Mouse (Mus musculus) gastrocnemius, postnatal 25 days (tissue): Measurements from ENCODE around the gene Acnat1. TPM values are rescaled to one million over a fixed set of nuclear protein-coding genes. Genes with fewer than 3 reads are reported as not detected.
"Not testable (repeated sequence)": the region's sequence is repeated elsewhere in the genome, so short reads cannot be mapped to it uniquely, and the experiment has no call there.

Source experiments
- DNase-seq: peaks from one replicate; pipeline ENCODE4 v3.0.0; 2022
- long read RNA-seq, 2 experiments: library from polyadenylated mRNA; stranded (forward); transcript quantifications; one replicate each; pipeline ENCODE4 v2.0.0; 2021
- total RNA-seq, 2 experiments: library from RNA; stranded (reverse); gene quantifications; 1 replicate in 1 of 2; 2 replicates in 1 of 2; pipeline ENCODE4 v1.2.3; 2021

Acnat1 gene
- total RNA-seq = not detected
- long read RNA-seq, experiment 1 = 0 reads
- long read RNA-seq, experiment 2 = 0 reads

- no peak for DNase-seq
Observed at GRCm38 (mm10) chr4:49473435-49474100, at the start of gene Acnat1. Acnat1 (minus strand) TSS chr4:49473912.

DNA sequence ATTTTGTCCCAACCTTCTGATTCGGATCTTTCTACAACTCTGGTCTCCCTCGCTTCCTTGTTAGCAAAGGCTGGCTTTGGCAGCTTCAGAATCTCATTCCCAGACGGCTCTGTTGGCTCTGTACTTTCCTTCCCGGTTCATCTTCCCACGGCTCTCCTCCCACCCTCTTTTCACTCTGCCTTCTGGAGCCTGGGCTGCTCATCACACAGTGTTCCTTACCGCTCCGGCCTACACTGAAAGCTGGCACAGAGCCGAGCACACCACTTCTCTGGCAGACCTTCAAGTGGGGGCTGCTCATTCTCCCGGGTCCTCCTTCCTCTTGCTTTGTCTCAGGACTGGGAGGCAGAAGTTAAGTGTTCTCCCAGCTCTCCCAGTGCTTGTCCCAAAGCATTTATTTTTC lies 48.9 kb upstream of the Acnat1 start:
- peak; percentile 36 for DNase-seq

- DNase-seq = no peak
Observed at GRCm38 (mm10) chr4:49521346-49521745, 47.6 kb upstream of the Acnat1 start.

GRCm38 (mm10) chr4:49520572-49521340 lies 47.0 kb upstream of the Acnat1 start, which contains the start of the genes Mrpl50 and Zfp189:
Mrpl50 (minus strand) TSS chr4:49521093.
Zfp189 (plus strand) TSS chr4:49521176.
- peak; percentile 92 for DNase-seq

DNA sequence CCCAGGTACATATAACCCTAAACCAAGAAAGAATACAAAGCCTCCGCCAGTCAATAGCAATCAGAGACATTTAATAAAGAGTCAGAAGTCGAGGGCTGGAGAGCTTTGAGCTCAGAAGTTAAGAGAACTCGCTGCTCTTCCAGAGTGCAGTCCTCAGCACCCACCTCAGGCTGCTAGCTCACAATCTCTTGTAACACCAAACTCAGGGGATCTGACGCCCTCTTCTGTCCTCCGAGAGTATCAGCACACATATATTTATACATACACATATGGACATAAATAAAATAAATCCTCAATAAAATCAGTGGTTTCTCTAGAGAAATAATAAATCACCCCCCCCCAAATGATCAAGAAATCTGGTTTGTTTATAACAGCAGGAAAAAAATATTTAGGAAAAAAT lies 45.8 kb upstream of the Acnat1 start:
- no peak for DNase-seq

- no peak for DNase-seq
Observed at GRCm38 (mm10) chr4:49514441-49514840, 40.7 kb upstream of the Acnat1 start.

DNA sequence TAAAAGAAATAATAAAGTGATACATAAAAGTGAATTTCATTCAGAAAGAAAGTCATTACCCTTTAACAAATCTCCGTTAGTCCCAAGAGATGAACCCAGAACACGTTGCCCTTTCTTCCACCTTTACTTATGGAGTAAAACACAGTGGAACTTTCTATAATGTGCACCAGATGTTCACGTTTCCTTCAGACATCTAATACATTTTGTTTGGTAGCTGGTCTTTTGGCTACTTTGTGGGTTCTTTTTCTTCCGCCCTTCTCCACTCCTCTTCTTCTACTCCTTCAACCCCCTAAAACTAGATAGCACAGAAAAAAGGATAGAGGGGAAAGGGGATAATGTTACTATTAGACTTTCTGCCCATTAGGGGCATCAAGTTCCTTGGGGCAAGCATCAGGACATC lies 38.9 kb upstream of the Acnat1 start:
- no peak for DNase-seq

- DNase-seq = not testable (repeated sequence)
Observed at GRCm38 (mm10) chr4:49510236-49510835, 36.6 kb upstream of the Acnat1 start.

GRCm38 (mm10) chr4:49509183-49509582 lies 35.5 kb upstream of the Acnat1 start:
- DNase-seq = no peak

GRCm38 (mm10) chr4:49506386-49506785 lies 32.7 kb upstream of the Acnat1 start, which contains the start of gene Baat:
Baat (minus strand) TSS chr4:49506557.
- DNase-seq = no peak

DNA sequence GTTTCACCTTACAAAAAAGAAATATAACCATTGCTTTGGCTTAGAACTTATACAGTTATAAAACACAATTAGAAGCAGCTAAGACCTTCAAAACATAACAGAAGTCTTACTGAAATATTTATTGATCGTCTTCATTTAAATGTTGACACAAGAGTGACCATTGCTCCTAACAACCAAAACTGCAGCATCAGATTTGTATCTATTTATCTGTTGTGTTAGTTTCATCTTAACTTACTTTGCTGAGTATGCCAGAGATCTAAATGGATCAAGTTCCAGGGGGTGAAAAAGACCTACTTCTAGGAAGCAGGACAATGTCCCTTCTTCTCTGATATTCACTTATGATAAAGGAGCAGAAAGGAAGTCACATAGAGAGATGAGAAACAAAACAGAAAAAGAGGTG lies 29.9 kb upstream of the Acnat1 start:
- DNase-seq = no peak

DNA sequence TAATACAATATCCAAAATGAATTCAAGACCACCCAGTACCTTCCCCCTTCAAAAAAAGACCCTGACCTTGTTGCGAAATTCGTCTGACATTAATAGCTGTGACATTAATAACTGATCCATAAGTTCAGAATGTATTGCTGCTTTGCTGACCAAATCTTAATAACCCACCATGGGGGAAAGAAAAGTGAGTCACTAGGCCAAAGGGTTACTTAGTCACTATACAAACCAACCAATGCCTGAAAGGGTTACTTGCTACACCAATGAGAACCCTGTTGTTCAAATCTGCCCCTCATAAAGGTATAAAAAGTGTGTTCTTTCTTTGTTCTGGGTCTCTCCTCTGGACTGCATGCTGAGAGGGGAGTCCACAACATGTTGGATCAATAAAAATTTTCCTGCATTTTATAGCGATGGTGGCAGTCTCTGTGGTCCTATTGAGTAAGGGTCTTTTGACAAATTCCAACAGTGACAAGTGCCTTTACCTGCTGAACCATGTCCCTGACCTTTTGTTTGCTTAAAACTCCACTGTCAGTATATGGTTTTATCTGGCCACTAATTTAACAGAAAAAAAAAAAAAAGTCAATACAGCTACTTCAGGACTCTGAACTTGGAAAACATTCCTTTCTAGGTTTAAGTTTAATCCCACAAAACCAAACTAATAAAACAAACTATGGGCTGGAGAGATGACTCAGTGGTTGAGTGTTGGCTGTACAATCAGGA lies 12.4 kb upstream of the Acnat1 start:
- DNase-seq = not testable (repeated sequence)

DNA sequence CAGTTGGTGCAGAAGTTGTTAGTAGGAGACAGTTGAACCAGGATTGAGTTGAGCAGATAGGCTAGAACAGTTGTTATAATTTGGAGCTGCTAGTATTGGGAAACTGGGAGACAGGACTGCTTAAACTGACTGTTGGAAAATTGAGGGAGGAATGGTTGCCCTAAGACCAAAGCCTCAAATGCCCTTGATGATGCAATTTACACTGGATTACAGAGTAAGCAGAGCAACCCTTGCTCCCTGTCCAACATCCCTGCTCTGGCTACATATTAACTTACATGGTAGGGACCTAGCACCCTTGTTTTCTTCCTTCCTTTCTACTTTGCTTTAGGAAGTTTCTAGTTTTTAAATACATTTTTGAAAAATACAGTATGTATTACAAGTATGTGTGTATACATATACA lies 11.7 kb upstream of the Acnat1 start:
- DNase-seq = no peak

GRCm38 (mm10) chr4:49480896-49481295 lies 7.2 kb upstream of the Acnat1 start:
- DNase-seq = no peak

DNA sequence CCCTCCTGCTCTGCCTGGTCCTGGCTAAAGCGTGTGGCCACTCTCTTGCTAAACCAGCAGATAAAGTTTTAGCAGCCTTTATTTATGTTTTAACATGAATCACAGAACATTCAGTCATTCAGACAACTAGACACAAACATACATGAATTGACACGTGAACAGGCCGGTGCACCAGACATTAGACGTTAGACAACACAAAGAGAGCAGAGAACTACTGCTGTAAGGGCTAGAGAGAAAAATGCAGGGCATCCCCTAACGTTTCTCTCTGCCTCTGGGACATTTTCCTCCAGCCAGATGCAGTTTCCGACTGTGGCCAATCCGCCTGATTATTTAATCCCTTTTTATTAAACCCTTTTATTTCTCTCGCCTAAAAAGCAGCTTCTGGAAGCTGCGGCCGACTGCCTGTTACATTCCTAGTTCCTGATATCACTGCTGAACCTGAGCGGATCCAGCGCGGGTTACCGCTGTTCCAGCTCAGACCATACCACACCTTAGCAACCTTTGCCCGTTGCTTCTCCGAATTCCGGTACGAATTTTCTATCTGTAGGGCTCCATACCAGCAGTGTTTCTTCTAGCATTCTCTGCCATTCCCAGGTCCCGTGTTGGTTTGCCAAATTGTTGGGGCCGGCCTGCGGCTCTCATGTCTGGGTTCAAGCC lies 6.5 kb upstream of the Acnat1 start:
- no peak for DNase-seq

DNA sequence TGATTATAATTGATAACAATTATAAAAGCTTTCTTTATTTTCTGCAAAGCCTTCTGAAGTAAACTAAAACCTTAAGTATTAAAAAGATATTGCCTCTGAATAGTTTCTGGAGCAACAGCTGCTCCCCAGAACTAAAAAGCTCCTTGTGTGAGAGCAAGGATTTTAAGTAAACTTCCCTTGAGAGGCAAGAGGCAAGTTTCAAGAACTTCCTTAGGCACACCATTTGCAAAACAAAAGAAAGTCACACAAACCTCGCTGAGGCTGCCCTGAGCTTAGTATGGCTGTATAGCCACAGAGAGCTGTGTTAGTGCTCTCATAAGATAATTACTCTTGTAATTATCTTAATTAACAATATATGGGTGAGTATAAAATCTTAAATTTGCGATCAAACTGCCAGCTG lies 5.3 kb upstream of the Acnat1 start:
- DNase-seq = not testable (repeated sequence)

- no peak for DNase-seq
Observed at GRCm38 (mm10) chr4:49478118-49478877, 4.6 kb upstream of the Acnat1 start.

DNA sequence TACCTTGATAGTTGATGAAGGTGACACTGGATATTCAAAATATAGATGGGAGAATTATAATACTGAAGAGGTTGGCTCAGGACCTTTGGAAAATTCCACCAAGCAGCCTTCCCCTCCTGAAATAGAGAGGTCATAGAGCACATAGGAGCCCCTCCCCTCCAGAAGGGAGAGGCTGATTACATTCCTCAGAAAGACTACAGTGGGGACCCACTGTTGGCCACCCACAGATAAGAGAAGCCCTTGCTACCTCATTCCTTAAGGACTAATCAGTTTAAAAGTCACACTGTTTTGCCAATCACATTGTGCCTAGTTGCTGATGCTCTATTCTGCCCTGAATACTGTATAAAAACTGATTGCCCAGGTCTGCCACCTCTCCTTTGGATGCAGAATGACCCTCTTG lies 871 bp upstream of the Acnat1 start:
- no peak for DNase-seq

GRCm38 (mm10) chr4:49469435-49470151 lies 4.1 kb downstream of the Acnat1 start:
- DNase-seq = no peak

GRCm38 (mm10) chr4:49467360-49467759 lies 6.4 kb downstream of the Acnat1 start:
- DNase-seq = no peak
